Mouse (Mus musculus) C2C12 (cell line): ENCODE measurements around the gene 1700030K09Rik.

Experiments used
- CEBPB ChIP-seq: IDR thresholded peaks from one replicate; pipeline ENCODE4 v1.6.1; 2011; ENCODE audit warnings: low read depth, mild to moderate bottlenecking, control low read depth, moderate library complexity
- CTCF ChIP-seq: IDR thresholded peaks from one replicate; pipeline ENCODE4 v1.5.1; 2011; ENCODE audit not compliant: control insufficient read depth, insufficient read depth, insufficient read length
- FOSL1 ChIP-seq: IDR thresholded peaks from one replicate; pipeline ENCODE4 v1.8.0; 2011; ENCODE audit warnings: mild to moderate bottlenecking, low read length; ENCODE audit not compliant: poor library complexity, insufficient read depth, severe bottlenecking
- MAX ChIP-seq: IDR thresholded peaks from one replicate; pipeline ENCODE4 v1.6.1; 2011; ENCODE audit warnings: mild to moderate bottlenecking, control low read depth
- MYOD1 ChIP-seq: IDR thresholded peaks from one replicate; pipeline ENCODE4 v1.6.1; 2011; ENCODE audit warnings: low read depth; ENCODE audit not compliant: control insufficient read depth, insufficient read length
- USF1 ChIP-seq: IDR thresholded peaks from one replicate; pipeline ENCODE4 v1.6.1; 2011; ENCODE audit warnings: low read depth, mild to moderate bottlenecking, control low read depth, moderate library complexity

DNA sequence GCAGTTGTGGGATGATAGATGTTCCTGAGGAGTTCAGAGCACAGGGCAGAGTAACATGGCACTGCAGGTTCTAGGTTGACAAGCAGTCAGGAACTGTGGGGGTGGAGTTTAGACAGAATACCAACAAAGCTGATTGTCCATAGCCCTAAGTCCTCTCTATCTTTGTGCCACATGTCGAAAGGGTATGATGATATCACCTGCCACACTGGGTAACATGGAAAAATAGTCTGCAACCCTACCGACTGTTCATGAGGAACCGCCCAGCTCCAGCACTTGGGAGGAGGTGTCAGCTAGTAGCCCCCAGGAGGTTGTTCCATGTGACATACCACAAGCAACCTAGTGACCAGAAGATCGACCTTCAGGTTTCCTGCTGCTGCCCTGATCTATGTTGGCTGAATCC, 54.8 kb downstream of the 1700030K09Rik start:
- TF ChIP-seq USF1 (no peak), CTCF (no peak), MYOD1 (no peak), MAX (no peak), FOSL1 (no peak), CEBPB (no peak)
